Mouse (Mus musculus) forebrain, embryonic 16.5 days (tissue): ENCODE results near the gene Cfdp1. TPM values are rescaled to one million over a fixed set of nuclear protein-coding genes. Genes with fewer than 3 reads are reported as not detected.
"Not testable (repeated sequence)": the region's sequence is repeated elsewhere in the genome, so short reads cannot be mapped to it uniquely, and the experiment has no call there.

Experiments used
- ATAC-seq: fragments of 200-750 bp; cut with Nextera tagmentation; 2 replicates; pipeline ENCODE4 v1.8.0; 2017; ENCODE audit warnings: mild to moderate bottlenecking, moderate library complexity
- H3K27ac ChIP-seq: fragments of 300-500 bp; sonication (generic); 2 replicates; pipeline ENCODE4 v1.5.1; 2014; ENCODE audit warnings: low read length, control low read depth
- H3K27me3 ChIP-seq: fragments of 300-500 bp; sonication (generic); replicated peaks from 2 replicates; pipeline ENCODE4 v1.6.1; 2014; ENCODE audit warnings: low read length; ENCODE audit not compliant: control insufficient read depth, insufficient read depth
- H3K36me3 ChIP-seq: fragments of 300-500 bp; sonication (generic); 2 replicates; pipeline ENCODE4 v1.6.1; 2014; ENCODE audit not compliant: control insufficient read depth, insufficient read depth
- H3K4me1 ChIP-seq: fragments of 300-500 bp; sonication (generic); replicated peaks from 2 replicates; pipeline ENCODE4 v1.6.1; 2014; ENCODE audit warnings: low read length; ENCODE audit not compliant: control insufficient read depth, insufficient read depth
- H3K4me2 ChIP-seq: fragments of 300-500 bp; sonication (generic); 2 replicates; pipeline ENCODE4 v1.6.1; 2014; ENCODE audit warnings: mild to moderate bottlenecking, low read length, control low read depth
- H3K4me3 ChIP-seq: fragments of 300-500 bp; sonication (generic); replicated peaks from 2 replicates; pipeline ENCODE4 v1.5.1; 2014; ENCODE audit warnings: mild to moderate bottlenecking, low read length, control low read depth
- H3K9ac ChIP-seq: fragments of 300-500 bp; sonication (generic); replicated peaks from 2 replicates; pipeline ENCODE4 v1.6.1; 2014; ENCODE audit warnings: low read depth, low read length, control low read depth
- H3K9me3 ChIP-seq: fragments of 300-500 bp; sonication (generic); 2 replicates; pipeline ENCODE4 v1.6.1; 2016; ENCODE audit warnings: low read length; ENCODE audit not compliant: control insufficient read depth
- WGBS: fragments of 180-500 bp; shearing (Covaris S2); extraction: QIAGEN DNeasy Blood & Tissue Kit; methylation state at CpG from one replicate; pipeline ENCODE4 v1.1.7; 2014; 5-methylcytosine and 5-hydroxymethylcytosine counted together
- polyA plus RNA-seq: library from polyadenylated mRNA; unstranded; fragments of >200 nt; fragmentation: Nextera tagmentation; extraction: Ambion mirVana; gene quantifications from 2 replicates; pipeline ENCODE4 v1.2.1, GENCODE M21; 2015

Cfdp1 gene
- polyA plus RNA-seq, 1 experiment from 2014 or later = 190 TPM

DNA sequence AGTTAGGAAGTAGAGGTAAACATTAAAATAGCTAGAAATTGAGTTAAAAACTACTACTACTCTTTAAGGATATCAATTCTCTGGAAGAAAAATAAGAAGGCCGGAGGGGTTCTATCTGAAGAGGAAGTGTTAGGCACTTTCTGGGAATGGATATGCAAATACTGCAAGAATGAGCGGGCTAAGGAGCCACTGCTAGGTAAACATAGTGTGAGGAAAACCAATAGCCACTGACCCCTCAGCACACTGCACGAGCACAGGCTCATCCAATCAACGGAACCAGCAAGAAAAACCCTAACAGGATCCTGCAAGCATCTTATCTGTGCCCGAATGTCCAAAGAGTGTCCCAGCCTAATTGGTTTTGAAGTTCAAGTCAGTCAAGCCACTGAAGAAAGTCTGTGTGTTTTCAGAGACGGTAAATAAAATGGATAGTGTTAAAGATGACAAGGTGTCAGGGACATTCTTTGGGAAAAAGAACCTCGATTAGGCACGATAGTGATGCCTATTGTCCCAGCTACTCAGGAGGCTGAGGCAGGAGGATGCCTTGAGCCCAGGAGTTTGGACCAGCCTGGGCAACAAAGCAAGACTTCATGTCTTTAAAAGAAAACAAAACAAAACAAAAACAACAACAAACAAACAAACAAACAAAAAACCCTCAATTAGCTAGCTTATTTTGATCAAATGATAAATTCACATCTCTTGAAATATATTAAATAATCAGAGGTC lies 11.2 kb upstream of the Cfdp1 start:
- no peaks in the 10 kb centered on the region for H3K9me3 ChIP-seq
- no peaks in the 10 kb centered on the region for H3K36me3 ChIP-seq
- no peak overlapping the region for H3K4me3 ChIP-seq
- no peak overlapping the region for H3K27ac ChIP-seq
- WGBS = 95% methylated on average over 8 of the region's 8 CpGs
- H3K9ac ChIP-seq = no peak overlapping the region
- no peaks in the 10 kb centered on the region for H3K4me1 ChIP-seq
- ATAC-seq = no peak
- H3K4me2 ChIP-seq = no peak overlapping the region
- no peaks in the 10 kb centered on the region for H3K27me3 ChIP-seq

DNA sequence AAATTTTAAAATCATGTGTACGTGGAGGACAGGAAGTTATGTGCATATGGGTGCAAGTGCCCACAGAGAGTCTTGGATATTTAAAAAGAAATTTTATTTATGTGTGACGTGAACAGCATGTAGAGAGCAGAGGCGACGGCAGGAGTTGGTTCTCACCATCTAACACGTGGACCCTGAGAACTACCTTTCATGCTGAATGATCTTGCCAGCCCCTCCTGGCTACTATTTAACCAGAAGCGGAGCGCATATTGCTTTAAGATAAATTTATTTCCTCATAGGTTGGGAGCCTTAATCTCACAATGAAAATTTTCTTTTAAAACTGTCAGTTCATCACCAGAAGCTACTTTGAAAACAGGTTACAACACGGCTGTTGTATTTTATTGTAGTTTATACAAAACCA lies 10.6 kb upstream of the Cfdp1 start:
- H3K9ac ChIP-seq = no peak overlapping the region
- H3K4me2 ChIP-seq = no peak overlapping the region
- ATAC-seq = no peak
- no peak overlapping the region for H3K4me3 ChIP-seq
- H3K27me3 ChIP-seq = no peaks in the 10 kb centered on the region
- no peaks in the 10 kb centered on the region for H3K36me3 ChIP-seq
- no peak overlapping the region for H3K27ac ChIP-seq
- no peaks in the 10 kb centered on the region for H3K4me1 ChIP-seq
- no peaks in the 10 kb centered on the region for H3K9me3 ChIP-seq
- WGBS = 96% methylated on average over 8 of the region's 8 CpGs

DNA sequence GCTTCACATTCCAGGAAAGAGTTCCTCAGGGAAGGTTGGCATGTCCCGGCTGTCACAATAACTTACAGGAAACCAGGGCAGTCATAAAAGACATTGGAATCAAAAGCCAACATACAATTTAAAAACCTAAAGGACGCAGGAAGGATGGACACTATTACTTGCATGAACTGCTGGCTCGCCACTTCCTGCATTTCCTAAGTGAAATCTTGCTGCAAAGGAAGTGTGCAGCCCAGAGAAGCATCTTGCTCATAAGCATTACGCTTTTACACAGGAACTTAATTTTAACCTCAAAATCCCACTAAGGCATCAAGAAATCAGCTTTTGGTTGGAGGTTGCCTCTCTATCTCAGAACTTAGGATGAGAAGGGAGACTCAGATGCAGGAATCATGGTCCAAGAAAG lies 9.2 kb upstream of the Cfdp1 start:
- H3K27ac ChIP-seq = no peak overlapping the region
- H3K27me3 ChIP-seq = no peaks in the 10 kb centered on the region
- ATAC-seq = no peak
- no peaks in the 10 kb centered on the region for H3K9me3 ChIP-seq
- no peaks in the 10 kb centered on the region for H3K36me3 ChIP-seq
- H3K9ac ChIP-seq = no peak overlapping the region
- H3K4me1 ChIP-seq = no peaks in the 10 kb centered on the region
- 91% methylated on average over 4 of the region's 4 CpGs for WGBS
- H3K4me2 ChIP-seq = no peak overlapping the region
- no peak overlapping the region for H3K4me3 ChIP-seq

DNA sequence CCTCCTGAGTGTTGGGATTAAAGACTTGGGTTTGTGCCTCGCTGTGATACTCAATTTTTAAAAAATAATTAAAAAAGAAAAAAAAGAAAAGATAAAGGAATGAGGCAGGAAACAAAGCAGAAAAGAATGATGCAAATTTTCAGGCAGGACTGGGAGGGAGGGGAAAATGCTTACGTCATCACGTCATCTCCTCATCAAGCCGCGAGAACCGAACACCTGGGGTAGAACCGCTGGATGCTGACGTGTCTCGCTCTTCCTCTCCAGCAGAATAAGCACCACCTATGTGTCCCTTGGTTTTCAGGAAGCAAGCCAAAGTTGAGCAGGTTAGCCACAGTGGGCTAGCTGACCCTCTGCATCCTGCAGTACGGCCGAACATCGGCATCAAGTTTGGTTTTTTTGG lies 1.9 kb upstream of the Cfdp1 start:
- Histone ChIP-seq H3K9me3 (no peaks in the 10 kb centered on the region), H3K27me3 (no peaks in the 10 kb centered on the region), H3K36me3 (no peaks in the 10 kb centered on the region), H3K4me2 (no peak overlapping the region), H3K27ac (no peak overlapping the region), H3K4me3 (no peak overlapping the region), H3K4me1 (peaks cover 8% of the 10 kb centered on the region), H3K9ac (no peak overlapping the region)
- 91% methylated on average over 12 of the region's 12 CpGs for WGBS
- no peak for ATAC-seq

DNA sequence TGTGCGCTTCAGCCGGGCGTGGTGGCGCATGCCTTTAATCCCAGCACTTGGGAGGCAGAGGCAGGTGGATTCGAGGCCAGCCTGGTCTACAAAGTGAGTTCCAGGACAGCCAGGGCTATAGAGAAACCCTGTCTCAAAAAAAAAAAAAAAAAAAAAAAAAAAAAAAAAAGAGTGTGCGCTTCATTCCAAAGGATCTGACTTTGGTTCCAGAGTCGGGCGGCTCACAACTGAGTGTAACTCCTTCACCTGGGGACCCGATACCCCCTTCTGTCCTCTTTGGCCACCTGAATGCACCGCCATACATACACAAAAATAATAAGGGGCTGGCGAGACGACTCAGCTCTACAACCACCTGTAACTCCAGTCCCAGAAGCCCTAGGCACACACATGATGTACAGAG lies 872 bp downstream of the Cfdp1 start:
- not testable (repeated sequence) for H3K4me1 ChIP-seq, H3K9me3 ChIP-seq, H3K27ac ChIP-seq, ATAC-seq, H3K27me3 ChIP-seq, H3K36me3 ChIP-seq
- H3K4me3 ChIP-seq = peak overlapping the region; percentile 98
- H3K9ac ChIP-seq = peak overlapping the region; percentile 79
- WGBS = 66% methylated on average over 12 of the region's 12 CpGs
- peak overlapping the region; percentile 88 for H3K4me2 ChIP-seq

DNA sequence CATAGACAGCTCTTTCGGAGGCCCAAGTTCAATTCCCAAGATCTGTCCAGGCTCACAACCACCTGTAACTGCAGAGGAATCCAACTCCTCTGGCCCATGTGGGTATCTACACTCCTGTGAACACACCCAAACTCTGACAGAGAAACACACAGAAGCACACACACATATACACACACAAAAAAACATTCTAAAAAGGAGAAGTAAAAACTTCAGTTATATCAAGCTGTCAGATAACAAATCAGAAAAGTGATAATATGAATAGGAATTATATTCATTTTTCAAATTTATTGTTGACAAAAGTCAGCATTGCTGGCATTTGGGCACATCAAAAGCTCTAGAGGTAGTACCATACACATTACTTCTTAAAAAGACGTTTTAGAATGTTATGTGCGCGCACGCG lies 7.3 kb downstream of the Cfdp1 start:
- Histone ChIP-seq H3K9me3 (no peaks in the 10 kb centered on the region), H3K9ac (no peak overlapping the region), H3K4me3 (no peak overlapping the region), H3K4me2 (no peak overlapping the region), H3K27me3 (no peaks in the 10 kb centered on the region), H3K27ac (no peak overlapping the region), H3K4me1 (no peaks in the 10 kb centered on the region; the same call in 1 of the 2 replicates), H3K36me3 (peaks cover 8% of the 10 kb centered on the region; the same call in 1 of the 2 replicates)
- WGBS = 96% methylated on average over 6 of the region's 6 CpGs
- no peak for ATAC-seq

DNA sequence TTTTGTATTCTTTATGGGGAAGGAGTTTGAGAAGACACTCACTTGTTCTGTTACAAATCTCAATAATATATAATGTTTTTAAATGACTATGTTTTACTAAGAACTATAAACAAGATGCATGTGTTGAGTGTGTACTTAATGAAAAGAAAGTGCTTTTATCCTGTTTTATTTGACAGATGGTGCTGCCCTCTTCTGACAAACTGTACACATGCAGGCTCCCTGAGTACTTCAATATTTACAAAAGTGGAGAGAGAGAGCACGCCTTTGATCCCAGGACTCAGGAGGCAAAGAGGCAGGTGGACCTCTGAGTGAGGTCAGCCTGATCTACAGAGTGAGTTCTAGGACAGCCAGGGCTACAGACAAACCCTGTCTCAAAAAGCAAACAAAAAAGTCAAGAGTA lies 18.6 kb downstream of the Cfdp1 start:
- 52% methylated on average over 1 of the region's 1 CpGs for WGBS
- Histone ChIP-seq H3K27me3 (no peaks in the 10 kb centered on the region), H3K27ac (no peak overlapping the region), H3K4me3 (no peak overlapping the region), H3K36me3 (peaks cover 4% of the 10 kb centered on the region), H3K9ac (no peak overlapping the region), H3K4me2 (no peak overlapping the region), H3K9me3 (no peaks in the 10 kb centered on the region), H3K4me1 (no peaks in the 10 kb centered on the region)
- no peak for ATAC-seq

DNA sequence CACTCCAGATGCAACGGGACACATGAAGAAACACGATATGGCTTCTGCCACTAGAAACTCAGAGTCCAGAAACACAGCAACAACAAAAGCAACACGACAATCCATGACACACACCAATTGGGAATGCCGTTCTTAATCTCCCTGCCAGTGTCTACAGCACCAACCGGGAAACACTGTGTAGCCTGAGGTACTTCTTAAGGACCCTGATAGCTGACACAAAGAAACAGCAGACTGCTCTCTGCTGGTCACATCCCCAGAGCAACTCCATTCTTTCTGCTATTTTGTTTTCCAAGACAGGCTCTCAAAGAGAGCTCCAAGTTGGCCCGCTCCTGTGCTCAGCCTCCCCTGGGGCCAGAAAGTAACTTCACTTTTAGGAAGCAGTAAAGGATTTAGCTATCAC lies 20.1 kb downstream of the Cfdp1 start:
- no peaks in the 10 kb centered on the region for H3K27me3 ChIP-seq
- H3K4me1 ChIP-seq = no peaks in the 10 kb centered on the region
- no peak overlapping the region for H3K4me2 ChIP-seq
- no peak overlapping the region for H3K4me3 ChIP-seq
- H3K9ac ChIP-seq = no peak overlapping the region
- no peak for ATAC-seq
- no peaks in the 10 kb centered on the region for H3K9me3 ChIP-seq
- H3K27ac ChIP-seq = no peak overlapping the region
- WGBS = 78% methylated on average over 6 of the region's 6 CpGs
- peaks cover 12% of the 10 kb centered on the region for H3K36me3 ChIP-seq

DNA sequence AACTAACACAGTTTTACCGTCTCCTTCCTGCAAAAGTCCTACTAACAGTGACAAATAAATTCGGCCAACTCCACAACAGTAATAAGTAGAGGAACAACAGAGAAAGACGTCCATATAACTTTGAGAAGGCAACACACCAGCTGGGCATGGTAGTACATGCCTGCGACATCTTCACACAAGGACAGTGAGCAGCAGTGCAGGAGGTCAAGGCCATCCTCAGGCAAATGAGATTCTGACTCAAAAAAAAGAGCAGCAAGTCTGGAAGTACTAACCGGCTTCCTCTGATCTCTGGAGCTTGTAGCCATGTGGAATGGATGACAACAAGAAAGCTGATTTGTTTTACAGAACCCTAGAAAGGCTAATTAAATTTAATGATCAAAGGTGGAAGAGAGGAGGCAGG lies 21.1 kb downstream of the Cfdp1 start:
- Histone ChIP-seq H3K4me2 (no peak overlapping the region), H3K27ac (no peak overlapping the region), H3K36me3 (peaks cover 14% of the 10 kb centered on the region), H3K27me3 (no peaks in the 10 kb centered on the region), H3K4me3 (no peak overlapping the region), H3K9ac (no peak overlapping the region), H3K9me3 (no peaks in the 10 kb centered on the region), H3K4me1 (no peaks in the 10 kb centered on the region)
- no peak for ATAC-seq
- WGBS = 79% methylated on average over 5 of the region's 5 CpGs

DNA sequence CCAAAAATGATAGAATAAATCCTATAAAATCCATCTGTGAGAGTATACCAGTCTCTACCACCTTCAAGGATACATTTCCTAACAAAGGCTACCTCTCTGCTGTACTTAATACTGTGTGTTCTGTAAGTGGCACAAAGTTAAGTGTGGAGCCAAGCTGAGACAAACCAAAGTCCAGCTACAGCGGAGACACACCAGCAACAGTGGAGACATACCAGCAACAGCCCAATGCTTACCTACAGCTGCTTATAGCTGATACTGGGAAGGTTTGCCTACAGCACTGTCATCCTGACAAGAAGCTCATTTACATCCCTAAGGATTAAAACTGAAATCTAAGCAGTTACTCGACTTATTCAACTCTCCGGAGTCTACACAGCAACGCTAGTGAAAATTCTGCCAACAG lies 22.1 kb downstream of the Cfdp1 start:
- no peak overlapping the region for H3K9ac ChIP-seq
- H3K27me3 ChIP-seq = no peaks in the 10 kb centered on the region
- 69% methylated on average over 4 of the region's 4 CpGs for WGBS
- peaks cover 14% of the 10 kb centered on the region for H3K36me3 ChIP-seq
- no peak for ATAC-seq
- no peak overlapping the region for H3K4me2 ChIP-seq
- H3K27ac ChIP-seq = no peak overlapping the region
- no peak overlapping the region for H3K4me3 ChIP-seq
- H3K9me3 ChIP-seq = no peaks in the 10 kb centered on the region
- no peaks in the 10 kb centered on the region for H3K4me1 ChIP-seq
